Mouse (Mus musculus) midbrain, embryonic 12.5 days (tissue): ENCODE measurements around the gene Zfp990. TPM values are rescaled to one million over a fixed set of nuclear protein-coding genes. Genes with fewer than 3 reads are reported as not detected.

ENCODE experiments used
- polyA plus RNA-seq: library from polyadenylated mRNA; unstranded; fragments of >200 nt; fragmentation: Nextera tagmentation; extraction: Ambion mirVana; gene quantifications from 2 replicates; pipeline ENCODE4 v1.2.1, GENCODE M21; 2016

Zfp990 gene
- polyA plus RNA-seq, 1 experiment from 2014 or later = not detected

Other genes starting within 250 kb of the Zfp990 start
- gene Tnfrsf8, start 195.6 kb upstream of the Zfp990 start, polyA plus RNA-seq = not detected in 2 replicates
- gene Gm13212, start 74.4 kb downstream of the Zfp990 start, polyA plus RNA-seq = 0.63 and 0.80 TPM in 2 replicates
- not detected in 2 replicates for gene Zfp980, start 159.9 kb downstream of the Zfp990 start, polyA plus RNA-seq